8 mouse cellular contexts compared by ENCODE assay signal in genomic region chr4:55530731-55531095, GRCm38 (mm10). TPM values are rescaled to one million over a fixed set of nuclear protein-coding genes. Genes with fewer than 3 reads are reported as not detected.
DNase-seq lines count a peak whose midpoint lies in the region; ATAC-seq and TF ChIP-seq lines count a peak whose summit lies in the region.

No protein-coding gene starts in this region.

- no peaks in the 10 kb centered on the region for H3K9me3 ChIP-seq in neural tube, embryonic 11.5 days (ENCODE audit: control insufficient read depth, low read length)
- H3K9me3 ChIP-seq in embryonic facial prominence, embryonic 13.5 days: no peaks in the 10 kb centered on the region
- no peaks in the 10 kb centered on the region for H3K9me3 ChIP-seq in hindbrain, embryonic 16.5 days (ENCODE audit: control insufficient read depth, low read length)

- no peak for ATAC-seq in neural tube, embryonic 11.5 days (ENCODE audit: insufficient read depth, low FRiP score, low TSS enrichment)
- ATAC-seq in embryonic facial prominence, embryonic 13.5 days (ENCODE audit: insufficient number of reproducible peaks, insufficient read depth, low FRiP score, low TSS enrichment, low read depth): no peak
- no peak for ATAC-seq in hindbrain, embryonic 16.5 days
- ATAC-seq in inflammation-experienced regulatory T-cells, adult 6 months: no peak

- H3K4me3 ChIP-seq in neural tube, embryonic 11.5 days (ENCODE audit: low read depth, low read length): peak overlapping the region; percentile 49
- peak overlapping the region; percentile 74 for H3K4me3 ChIP-seq in embryonic facial prominence, embryonic 13.5 days
- H3K4me3 ChIP-seq in hindbrain, embryonic 16.5 days (ENCODE audit: low read length): peak overlapping the region; percentile 66
- no peak overlapping the region for H3K4me3 ChIP-seq in cerebellum, adult 2 months (replicated peaks; ENCODE audit: insufficient read depth, low read depth, low read length)

- no peak overlapping the region for H3K27ac ChIP-seq in neural tube, embryonic 11.5 days (ENCODE audit: low read depth, low read length)
- peak overlapping the region; percentile 78 for H3K27ac ChIP-seq in embryonic facial prominence, embryonic 13.5 days
- H3K27ac ChIP-seq in hindbrain, embryonic 16.5 days (ENCODE audit: low read depth, low read length): no peak overlapping the region
- no peak overlapping the region for H3K27ac ChIP-seq in cerebellum, adult 2 months (ENCODE audit: insufficient read depth, low read length)

- 1% methylated on average over 20 of the region's 20 CpGs for WGBS in neural tube, embryonic 11.5 days
- WGBS in embryonic facial prominence, embryonic 13.5 days: under 1% methylated on average over 20 of the region's 20 CpGs
- under 1% methylated on average over 20 of the region's 20 CpGs for WGBS in hindbrain, embryonic 16.5 days
- WGBS in cerebellum, adult 2 months: under 1% methylated on average over 20 of the region's 20 CpGs

- no peak for TF ChIP-seq POLR2A in cerebellum, adult 2 months (IDR thresholded peaks at IDR 0.05; ENCODE audit: borderline replicate concordance, insufficient read depth, low read length)

- H3K36me3 ChIP-seq in neural tube, embryonic 11.5 days (ENCODE audit: control insufficient read depth, insufficient read depth, low read length): no peaks in the 10 kb centered on the region
- H3K36me3 ChIP-seq in embryonic facial prominence, embryonic 13.5 days: 0 out of 2 replicates have a peak, but pooled peaks cover 3% of the 10 kb centered on the region
- no peaks in the 10 kb centered on the region for H3K36me3 ChIP-seq in hindbrain, embryonic 16.5 days (ENCODE audit: control insufficient read depth, insufficient read depth, low read length)

- peak overlapping the region; percentile 39 for H3K9ac ChIP-seq in neural tube, embryonic 11.5 days (ENCODE audit: low read length)
- peak overlapping the region; percentile 86 for H3K9ac ChIP-seq in embryonic facial prominence, embryonic 13.5 days
- H3K9ac ChIP-seq in hindbrain, embryonic 16.5 days (ENCODE audit: low read depth, low read length): peak overlapping the region; percentile 84

- peak overlapping the region; percentile 87 for H3K4me2 ChIP-seq in neural tube, embryonic 11.5 days (ENCODE audit: low read depth)
- H3K4me2 ChIP-seq in embryonic facial prominence, embryonic 13.5 days: peak overlapping the region; percentile 94
- H3K4me2 ChIP-seq in hindbrain, embryonic 16.5 days (ENCODE audit: low read length): peak overlapping the region; percentile 97

- peaks cover 38% of the 10 kb centered on the region for H3K27me3 ChIP-seq in neural tube, embryonic 11.5 days (ENCODE audit: control insufficient read depth, insufficient read depth, low read length)
- H3K27me3 ChIP-seq in embryonic facial prominence, embryonic 13.5 days: peaks cover 10% of the 10 kb centered on the region; the same call in 1 of the 2 replicates
- peaks cover 10% of the 10 kb centered on the region for H3K27me3 ChIP-seq in hindbrain, embryonic 16.5 days (replicated peaks; ENCODE audit: control insufficient read depth, insufficient read depth, low read length)
- H3K27me3 ChIP-seq in cerebellum, adult 2 months (ENCODE audit: control insufficient read depth, insufficient read depth, low read length): peaks cover 3% of the 10 kb centered on the region; the same call in 1 of the 2 replicates

- peak; percentile 43 for DNase-seq in neural tube, embryonic 11.5 days (ENCODE audit: low spot score)
- DNase-seq in neural tube, embryonic 10.5 days (ENCODE audit: extremely low spot score, low spot score): no peak
- DNase-seq in mesoderm, embryonic 11.5 days (ENCODE audit: low read depth, low spot score): peak; percentile 14
- no peak for DNase-seq in urinary bladder, postnatal 36 days (ENCODE audit: low spot score in 2 of 2)
- no peak for DNase-seq in cerebellum, adult 2 months

- TF ChIP-seq CTCF in cerebellum, adult 2 months (IDR thresholded peaks at IDR 0.05; ENCODE audit: borderline replicate concordance, insufficient read depth, low read depth, low read length): no peak

- H3K4me1 ChIP-seq in neural tube, embryonic 11.5 days (ENCODE audit: control insufficient read depth, insufficient read depth, low read length): peaks cover 12% of the 10 kb centered on the region; the same call in 1 of the 2 replicates
- H3K4me1 ChIP-seq in embryonic facial prominence, embryonic 13.5 days: peaks cover 35% of the 10 kb centered on the region
- H3K4me1 ChIP-seq in hindbrain, embryonic 16.5 days (ENCODE audit: control insufficient read depth, insufficient read depth, low read depth, low read length): peaks cover 21% of the 10 kb centered on the region
- H3K4me1 ChIP-seq in cerebellum, adult 2 months (ENCODE audit: control insufficient read depth, insufficient read depth, low read length): 0 out of 2 replicates have a peak, but pooled peaks cover 3% of the 10 kb centered on the region

RNA-seq across cellular contexts. Expression of gene Klf4, which starts 1.6 kb away (rescaled TPM):
- polyA plus RNA-seq in neural tube, embryonic 11.5 days (2014; fragmentation: Nextera tagmentation; extraction: Ambion mirVana): 1.3 and 1.7 TPM in 2 replicates
- 21.2 and 22.6 TPM in 2 replicates for polyA plus RNA-seq in embryonic facial prominence, embryonic 13.5 days (2015; fragmentation: Nextera tagmentation; extraction: Ambion mirVana)
- polyA plus RNA-seq in hindbrain, embryonic 16.5 days (2015; fragmentation: Nextera tagmentation; extraction: Ambion mirVana): 2.7 and 3.4 TPM in 2 replicates
- polyA plus RNA-seq in cerebellum, adult 2 months (2012; rRNA removed): 3.2 and 3.5 TPM in 2 replicates
- 1 to 10 TPM in 2 of 3 experiments, under 1 TPM in 1; 0.35 to 2.2 (median 1.5) TPM for polyA plus RNA-seq in inflammation-experienced regulatory T-cells, adult 6 months (2017; shearing (Covaris generic))

Comparison
In these comparisons a context has a peak if more than half of its experiments do, and no peak if none do; other contexts are left out.
1. DNase-seq: peak in neural tube, embryonic 11.5 days (single experiment) and mesoderm, embryonic 11.5 days (single experiment); none in neural tube, embryonic 10.5 days (single experiment), urinary bladder, postnatal 36 days (0 of 2) and cerebellum, adult 2 months (0 of 2).
2. Peak in every context shown above with its lines, with median percentiles within 50 percentile points of each other: H3K4me2 ChIP-seq and H3K9ac ChIP-seq.